Mouse (Mus musculus) liver, embryonic 11.5 days (tissue): ENCODE data around the gene Mex3a. TPM values are rescaled to one million over a fixed set of nuclear protein-coding genes. Genes with fewer than 3 reads are reported as not detected.
A peak's percentile ranks its signal among the peaks of the same experiment; 100 is the strongest.

ENCODE experiments used
- ATAC-seq: fragments of 200-750 bp; cut with Nextera tagmentation; replicated peaks from 2 replicates; pipeline ENCODE4 v1.8.0; 2017; ENCODE audit warnings: moderate number of reproducible peaks, mild to moderate bottlenecking, moderate TSS enrichment, moderate library complexity; ENCODE audit not compliant: low FRiP score
- DNase-seq: peaks from one replicate; pipeline ENCODE4 v3.0.0-alpha.2; 2017; ENCODE audit warnings: low spot score
- H3K27ac ChIP-seq: fragments of 300-500 bp; sonication (generic); 2 replicates; pipeline ENCODE4 v1.5.1; 2014; ENCODE audit warnings: mild to moderate bottlenecking, low read depth, low read length, control low read depth
- H3K27me3 ChIP-seq: fragments of 300-500 bp; sonication (generic); replicated peaks from 2 replicates; pipeline ENCODE4 v1.6.1; 2014; ENCODE audit warnings: low read length, mixed read lengths; ENCODE audit not compliant: control insufficient read depth, insufficient read depth
- H3K36me3 ChIP-seq: fragments of 300-500 bp; sonication (generic); 2 replicates; pipeline ENCODE4 v1.6.1; 2014; ENCODE audit warnings: mild to moderate bottlenecking, low read length, moderate library complexity, mixed read lengths; ENCODE audit not compliant: control insufficient read depth, insufficient read depth
- H3K4me1 ChIP-seq: fragments of 300-500 bp; sonication (generic); replicated peaks from 2 replicates; pipeline ENCODE4 v1.6.1; 2014; ENCODE audit warnings: low read length, mixed read lengths; ENCODE audit not compliant: control insufficient read depth, insufficient read depth
- H3K4me2 ChIP-seq: fragments of 300-500 bp; sonication (generic); 2 replicates; pipeline ENCODE4 v1.6.1; 2014; ENCODE audit warnings: mild to moderate bottlenecking, control low read depth, moderate library complexity
- H3K4me3 ChIP-seq: fragments of 300-500 bp; sonication (generic); 2 replicates; pipeline ENCODE4 v1.5.1; 2014; ENCODE audit warnings: low read depth, low read length, control low read depth
- H3K9ac ChIP-seq: fragments of 300-500 bp; sonication (generic); 2 replicates; pipeline ENCODE4 v1.6.1; 2014; ENCODE audit warnings: low read depth, low read length, control low read depth
- H3K9me3 ChIP-seq: fragments of 300-500 bp; sonication (generic); 2 replicates; pipeline ENCODE4 v1.6.1; 2016; ENCODE audit warnings: low read length, inconsistent platforms, mixed read lengths; ENCODE audit not compliant: control insufficient read depth
- whole genome bisulfite sequencing: fragments of 180-500 bp; shearing (Covaris S2); extraction: QIAGEN DNeasy Blood & Tissue Kit; methylation state at CpG from one replicate; pipeline ENCODE4 v1.1.7; 2014; 5-methylcytosine and 5-hydroxymethylcytosine counted together
- polyA plus RNA-seq: library from polyadenylated mRNA; unstranded; fragments of >200 nt; fragmentation: Nextera tagmentation; extraction: Ambion mirVana; gene quantifications from 2 replicates; pipeline ENCODE4 v1.2.1, GENCODE M21; 2014

Mex3a gene
- polyA plus RNA-seq, 1 experiment from 2014 or later, result 10.2 TPM

- H3K9me3 ChIP-seq, result no peaks in the 10 kb centered on the region
- ATAC-seq (no peak), DNase-seq (no peak)
- no peak overlapping the region for H3K9ac ChIP-seq
- no peak overlapping the region for H3K27ac ChIP-seq
- no peak overlapping the region for H3K4me3 ChIP-seq
- no peak overlapping the region for H3K4me2 ChIP-seq
- H3K36me3 ChIP-seq, result peaks cover 73% of the 10 kb centered on the region
- WGBS, result 89% methylated on average over 4 of the region's 4 CpGs
- H3K4me1 ChIP-seq, result no peaks in the 10 kb centered on the region; the same call in 1 of the 2 replicates
- H3K27me3 ChIP-seq, result no peaks in the 10 kb centered on the region
Measured at GRCm38 (mm10) chr3:88563442-88563841, 31.2 kb downstream of the Mex3a start.

DNA sequence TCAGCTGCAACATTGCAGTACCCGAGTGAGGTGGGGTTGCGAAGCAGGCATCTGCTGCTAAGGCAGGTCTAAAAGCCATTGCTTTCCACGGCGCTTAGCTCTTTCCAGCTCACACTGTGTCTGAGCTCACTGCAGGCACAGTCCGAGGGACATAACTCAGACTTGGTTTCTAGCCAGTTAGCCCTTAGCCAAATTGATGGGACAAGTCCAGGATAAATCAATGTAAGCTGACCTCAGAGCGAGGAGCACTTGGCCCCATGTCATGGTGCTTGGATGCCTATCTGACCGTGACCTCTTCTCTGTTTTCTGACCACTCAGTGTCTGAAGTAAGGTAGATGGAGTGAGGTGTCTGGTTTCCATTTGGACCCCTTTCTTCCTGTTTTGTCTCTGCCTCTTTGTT, 31.8 kb downstream of the Mex3a start:
- Histone ChIP-seq H3K36me3 (peaks cover 78% of the 10 kb centered on the region), H3K9ac (no peak overlapping the region), H3K27me3 (no peaks in the 10 kb centered on the region), H3K4me3 (no peak overlapping the region), H3K4me1 (no peaks in the 10 kb centered on the region; the same call in 1 of the 2 replicates), H3K27ac (no peak overlapping the region), H3K9me3 (no peaks in the 10 kb centered on the region), H3K4me2 (no peak overlapping the region)
- WGBS, result 90% methylated on average over 7 of the region's 7 CpGs
- no peak for ATAC-seq
- no peak for DNase-seq

- WGBS, result 91% methylated on average over 3 of the region's 3 CpGs
- ATAC-seq (no peak), DNase-seq (no peak)
- Histone ChIP-seq H3K4me1 (no peaks in the 10 kb centered on the region; the same call in 1 of the 2 replicates), H3K27me3 (no peaks in the 10 kb centered on the region), H3K4me2 (no peak overlapping the region), H3K36me3 (peaks cover 69% of the 10 kb centered on the region), H3K27ac (no peak overlapping the region), H3K9ac (no peak overlapping the region), H3K9me3 (no peaks in the 10 kb centered on the region), H3K4me3 (no peak overlapping the region)
Measured at GRCm38 (mm10) chr3:88566116-88566515, 33.9 kb downstream of the Mex3a start.

GRCm38 (mm10) chr3:88566536-88567061, 34.4 kb downstream of the Mex3a start:
- no peak for DNase-seq
- Histone ChIP-seq H3K4me3 (no peak overlapping the region), H3K9me3 (no peaks in the 10 kb centered on the region), H3K4me2 (no peak overlapping the region), H3K27me3 (no peaks in the 10 kb centered on the region), H3K27ac (no peak overlapping the region), H3K9ac (no peak overlapping the region), H3K36me3 (peaks cover 69% of the 10 kb centered on the region), H3K4me1 (no peaks in the 10 kb centered on the region; the same call in 1 of the 2 replicates)
- 92% methylated on average over 4 of the region's 4 CpGs for WGBS
- no peak for ATAC-seq

- H3K9me3 ChIP-seq, result no peaks in the 10 kb centered on the region
- H3K4me2 ChIP-seq, result no peak overlapping the region
- peak overlapping the region; percentile 42; the same call in 1 of the 2 replicates for H3K27ac ChIP-seq
- no peak overlapping the region for H3K4me3 ChIP-seq
- H3K27me3 ChIP-seq, result no peaks in the 10 kb centered on the region
- ATAC-seq (no peak), DNase-seq (no peak)
- 87% methylated on average over 6 of the region's 6 CpGs for WGBS
- H3K9ac ChIP-seq, result no peak overlapping the region
- peaks cover 61% of the 10 kb centered on the region for H3K36me3 ChIP-seq
- no peaks in the 10 kb centered on the region; the same call in 1 of the 2 replicates for H3K4me1 ChIP-seq
Measured at GRCm38 (mm10) chr3:88567892-88568291, 35.7 kb downstream of the Mex3a start.

DNA sequence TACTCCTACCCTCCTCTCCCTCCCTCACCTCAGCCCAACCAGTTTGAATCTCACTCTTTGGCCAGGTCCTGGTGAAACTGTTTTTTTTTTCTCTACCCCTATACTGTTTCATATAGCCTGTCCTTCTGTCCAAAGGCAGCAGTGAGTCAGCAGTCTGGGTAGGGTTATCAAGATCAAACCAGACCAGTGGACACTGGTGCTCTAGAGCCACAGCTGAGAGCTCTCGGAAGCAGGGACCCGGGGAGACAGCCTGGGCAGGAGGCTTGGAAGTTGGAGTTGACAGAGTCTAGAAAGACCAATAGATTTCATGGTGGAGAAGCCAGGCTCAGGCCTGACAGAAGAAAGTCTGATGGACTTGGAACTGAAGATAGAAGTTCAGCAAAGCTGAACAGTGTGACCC, 36.4 kb downstream of the Mex3a start:
- Histone ChIP-seq H3K9me3 (no peaks in the 10 kb centered on the region), H3K4me2 (no peak overlapping the region), H3K4me3 (no peak overlapping the region), H3K36me3 (peaks cover 54% of the 10 kb centered on the region), H3K27ac (peak overlapping the region; percentile 42; the same call in 1 of the 2 replicates), H3K4me1 (no peaks in the 10 kb centered on the region; the same call in 1 of the 2 replicates), H3K9ac (no peak overlapping the region), H3K27me3 (no peaks in the 10 kb centered on the region)
- 80% methylated on average over 2 of the region's 2 CpGs for WGBS
- no peak for ATAC-seq
- DNase-seq, result no peak

DNA sequence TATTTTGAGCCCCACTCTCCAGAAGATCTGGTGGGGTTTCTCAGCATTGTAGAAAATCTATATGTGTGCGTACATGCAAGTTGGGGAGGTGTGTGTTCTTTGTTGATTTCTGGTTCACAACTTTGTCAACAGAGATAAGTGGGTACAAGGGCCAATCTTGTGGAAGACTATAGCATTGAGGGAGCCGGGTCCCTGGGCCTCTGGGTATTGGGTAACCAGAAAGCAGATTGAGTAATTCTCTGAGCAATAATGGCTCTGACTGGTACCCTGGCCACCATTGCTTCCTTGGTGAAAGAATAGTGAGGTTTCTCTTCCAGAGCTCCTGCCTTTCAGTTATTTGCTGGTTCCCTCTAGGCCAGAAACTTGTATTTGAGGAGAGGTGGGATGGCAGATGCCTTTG, 36.9 kb downstream of the Mex3a start:
- 75% methylated on average over 2 of the region's 2 CpGs for WGBS
- 0 out of 2 replicates have a peak, but pooled peaks have one; percentile 45 for ATAC-seq
- no peaks in the 10 kb centered on the region; the same call in 1 of the 2 replicates for H3K4me1 ChIP-seq
- H3K36me3 ChIP-seq, result peaks cover 50% of the 10 kb centered on the region
- no peak overlapping the region for H3K9ac ChIP-seq
- no peak overlapping the region for H3K4me2 ChIP-seq
- no peak for DNase-seq
- no peak overlapping the region; the same call in 1 of the 2 replicates for H3K27ac ChIP-seq
- no peaks in the 10 kb centered on the region for H3K27me3 ChIP-seq
- H3K4me3 ChIP-seq, result no peak overlapping the region
- no peaks in the 10 kb centered on the region for H3K9me3 ChIP-seq

DNA sequence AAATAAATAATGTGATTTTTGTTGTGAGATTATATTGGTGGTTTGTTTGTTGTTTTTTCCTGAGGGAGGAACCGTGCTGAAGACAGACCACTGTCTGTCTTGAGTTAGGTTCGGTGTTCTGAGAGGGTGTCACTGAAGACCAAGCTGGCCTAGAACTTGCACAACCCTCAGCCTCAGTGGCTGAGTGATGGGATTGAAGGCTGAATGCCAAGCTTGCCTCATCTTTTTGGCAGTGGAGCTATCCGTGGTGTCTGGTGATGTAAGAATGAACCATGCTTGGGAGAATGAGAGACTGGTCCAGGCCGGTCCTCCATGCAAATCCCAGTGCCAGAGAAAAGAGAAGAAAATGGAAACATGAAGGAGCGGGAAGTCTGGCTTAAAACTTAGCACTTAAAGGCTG, 37.5 kb downstream of the Mex3a start:
- no peak for ATAC-seq
- H3K27me3 ChIP-seq, result no peaks in the 10 kb centered on the region
- no peaks in the 10 kb centered on the region for H3K9me3 ChIP-seq
- H3K27ac ChIP-seq, result no peak overlapping the region
- H3K4me3 ChIP-seq, result no peak overlapping the region
- H3K4me2 ChIP-seq, result no peak overlapping the region
- no peaks in the 10 kb centered on the region; the same call in 1 of the 2 replicates for H3K4me1 ChIP-seq
- peaks cover 44% of the 10 kb centered on the region for H3K36me3 ChIP-seq
- H3K9ac ChIP-seq, result no peak overlapping the region
- DNase-seq, result no peak
- WGBS, result 92% methylated on average over 5 of the region's 5 CpGs

- H3K27ac ChIP-seq, result no peak overlapping the region
- H3K4me2 ChIP-seq, result no peak overlapping the region
- H3K27me3 ChIP-seq, result no peaks in the 10 kb centered on the region
- no peaks in the 10 kb centered on the region for H3K9me3 ChIP-seq
- no peak overlapping the region for H3K9ac ChIP-seq
- DNase-seq, result no peak
- ATAC-seq, result no peak
- WGBS, result 94% methylated on average over 10 of the region's 10 CpGs
- H3K4me1 ChIP-seq, result no peaks in the 10 kb centered on the region; the same call in 1 of the 2 replicates
- peaks cover 38% of the 10 kb centered on the region for H3K36me3 ChIP-seq
- H3K4me3 ChIP-seq, result no peak overlapping the region
Measured at GRCm38 (mm10) chr3:88570341-88570740, 38.1 kb downstream of the Mex3a start.
